Mouse (Mus musculus): Measurements from ENCODE around the gene Mzf1.

- TF ChIP-seq CTCF (IDR thresholded peaks at IDR 0.05) (no peak), EP300 (IDR thresholded peaks at IDR 0.05) (no peak)
Observed at GRCm38 (mm10) chr7:13007341-13008092, 47.0 kb downstream of the Mzf1 start.
